In genomic region chr19:46524601-46525321, GRCm38 (mm10) we compare ENCODE assay signal across 8 mouse cellular contexts. TPM values are rescaled to one million over a fixed set of nuclear protein-coding genes. Genes with fewer than 3 reads are reported as not detected.
DNase-seq lines count a peak whose midpoint lies in the region; ATAC-seq and TF ChIP-seq lines count a peak whose summit lies in the region.

No protein-coding gene starts in this region.

- peak; percentile 38 to 48 for DNase-seq in cerebellum, postnatal 10 days
- no peak for DNase-seq in cerebellum, adult 9-11 months
- DNase-seq in embryo, embryonic 10 days (ENCODE audit: low spot score): peak; percentile 76
- DNase-seq in heart, adult 2 months: peak; percentile 84 to 90
- DNase-seq in kidney, adult 18-20 months: peak; percentile 80
- no peak for DNase-seq in T-cell, adult 2 months (ENCODE audit: low spot score)

- H3K4me1 ChIP-seq in heart, adult 2 months (ENCODE audit: control insufficient read depth, insufficient read depth, low read length): peaks cover 34% of the 10 kb centered on the region
- H3K4me1 ChIP-seq in lung, embryonic 15.5 days: peaks cover 78% of the 10 kb centered on the region
- H3K4me1 ChIP-seq in neural tube, embryonic 15.5 days: peaks cover 75% of the 10 kb centered on the region

- no peaks in the 10 kb centered on the region for H3K27me3 ChIP-seq in heart, adult 2 months (ENCODE audit: control insufficient read depth, insufficient read depth, low read length)
- H3K27me3 ChIP-seq in lung, embryonic 15.5 days: no peaks in the 10 kb centered on the region
- H3K27me3 ChIP-seq in neural tube, embryonic 15.5 days (replicated peaks): no peaks in the 10 kb centered on the region

- peak overlapping the region; percentile 84 for H3K27ac ChIP-seq in heart, adult 2 months
- H3K27ac ChIP-seq in lung, embryonic 15.5 days: peak overlapping the region; percentile 91
- H3K27ac ChIP-seq in neural tube, embryonic 15.5 days (replicated peaks): peak overlapping the region; percentile 77

- H3K9me3 ChIP-seq in lung, embryonic 15.5 days: no peaks in the 10 kb centered on the region
- H3K9me3 ChIP-seq in neural tube, embryonic 15.5 days (replicated peaks): no peaks in the 10 kb centered on the region

- H3K79me2 ChIP-seq in heart, adult 2 months (replicated peaks; ENCODE audit: control insufficient read depth, insufficient read depth, low read length): no peaks in the 10 kb centered on the region

- H3K4me2 ChIP-seq in lung, embryonic 15.5 days: peak overlapping the region; percentile 53
- peak overlapping the region; percentile 58 for H3K4me2 ChIP-seq in neural tube, embryonic 15.5 days

- peak overlapping the region; percentile 28; the same call in 1 of the 2 replicates for H3K4me3 ChIP-seq in heart, adult 2 months
- H3K4me3 ChIP-seq in lung, embryonic 15.5 days: no peak overlapping the region
- no peak overlapping the region for H3K4me3 ChIP-seq in neural tube, embryonic 15.5 days (replicated peaks)

- 13% methylated on average over 14 of the region's 14 CpGs for WGBS in heart, adult 2 months
- 24% methylated on average over 14 of the region's 14 CpGs for WGBS in lung, embryonic 15.5 days
- WGBS in neural tube, embryonic 15.5 days: 31% methylated on average over 14 of the region's 14 CpGs

- TF ChIP-seq CTCF in heart, adult 2 months (IDR thresholded peaks at IDR 0.05): peak; percentile 71

- intact Hi-C loops in heart, adult 2 months (cut with DNase I): loop anchor here (1.0 to 2.0 kb wide), 2 partner anchors 20 to 68 kb away; no protein-coding TSS in a partner anchor

- H3K36me3 ChIP-seq in heart, adult 2 months (ENCODE audit: control insufficient read depth, insufficient read depth, low read length): no peaks in the 10 kb centered on the region
- no peaks in the 10 kb centered on the region for H3K36me3 ChIP-seq in lung, embryonic 15.5 days
- H3K36me3 ChIP-seq in neural tube, embryonic 15.5 days: no peaks in the 10 kb centered on the region

- 0 out of 2 replicates have a peak, but pooled peaks have one; percentile 22 for TF ChIP-seq POLR2A in heart, adult 2 months (IDR thresholded peaks at IDR 0.05; ENCODE audit: insufficient read depth, low read depth, low read length)

- peak; percentile 97 for TF ChIP-seq EP300 in heart, adult 2 months (IDR thresholded peaks at IDR 0.05; ENCODE audit: insufficient read depth, low read depth, low read length)

- ATAC-seq in lung, embryonic 15.5 days (ENCODE audit: borderline replicate concordance, extremely low read depth, low FRiP score, low TSS enrichment): peak; percentile 37; the same call in 1 of the 2 replicates
- ATAC-seq in neural tube, embryonic 15.5 days (ENCODE audit: low FRiP score): no peak

- H3K9ac ChIP-seq in heart, adult 2 months (ENCODE audit: low read depth, low read length): no peak overlapping the region
- H3K9ac ChIP-seq in lung, embryonic 15.5 days: no peak overlapping the region
- no peak overlapping the region for H3K9ac ChIP-seq in neural tube, embryonic 15.5 days (replicated peaks)

RNA-seq across cellular contexts. Expression of gene Trim8, which starts 23.3 kb away (rescaled TPM):
- 10 to 100 TPM; 39.2 to 39.8 TPM for total RNA-seq in heart, adult 2 months (2021)
- 17.2 and 24.1 TPM in 2 replicates for polyA plus RNA-seq in heart, adult 2 months (2012; rRNA removed)
- 22.2 and 27.8 TPM in 2 replicates for polyA plus RNA-seq in lung, embryonic 15.5 days (2015; fragmentation: Nextera tagmentation; extraction: Ambion mirVana)
- 23.5 and 25.5 TPM in 2 replicates for polyA plus RNA-seq in neural tube, embryonic 15.5 days (2015; fragmentation: Nextera tagmentation; extraction: Ambion mirVana)

RNA-seq across cellular contexts. Expression of gene Arl3, which starts 48.2 kb away (rescaled TPM):
- total RNA-seq in heart, adult 2 months (2021): 10 to 100 TPM; 36.1 to 43.4 TPM
- 38.3 and 57.0 TPM in 2 replicates for polyA plus RNA-seq in heart, adult 2 months (2012; rRNA removed)
- polyA plus RNA-seq in lung, embryonic 15.5 days (2015; fragmentation: Nextera tagmentation; extraction: Ambion mirVana): 115 and 119 TPM in 2 replicates
- 190 and 208 TPM in 2 replicates for polyA plus RNA-seq in neural tube, embryonic 15.5 days (2015; fragmentation: Nextera tagmentation; extraction: Ambion mirVana)

RNA-seq across cellular contexts. Expression of gene Sfxn2, which starts 48.4 kb away (rescaled TPM):
- total RNA-seq in heart, adult 2 months (2021): 1 to 10 TPM; 2.4 to 3.6 TPM
- 2.3 and 2.7 TPM in 2 replicates for polyA plus RNA-seq in heart, adult 2 months (2012; rRNA removed)
- 27.9 and 28.3 TPM in 2 replicates for polyA plus RNA-seq in lung, embryonic 15.5 days (2015; fragmentation: Nextera tagmentation; extraction: Ambion mirVana)
- 11.0 and 11.7 TPM in 2 replicates for polyA plus RNA-seq in neural tube, embryonic 15.5 days (2015; fragmentation: Nextera tagmentation; extraction: Ambion mirVana)

Comparison
In these comparisons a context has a peak if more than half of its experiments do, and no peak if none do; other contexts are left out.
1. DNase-seq: peak in cerebellum, postnatal 10 days (2 of 2), embryo, embryonic 10 days (single experiment), heart, adult 2 months (2 of 2) and kidney, adult 18-20 months (single experiment); none in cerebellum, adult 9-11 months (single experiment) and T-cell, adult 2 months (single experiment).
2. Peak in every context shown above with its lines, with median percentiles within 50 percentile points of each other: H3K27ac ChIP-seq.